Mouse (Mus musculus) olfactory bulb, adult 2 months (tissue): ENCODE measurements around the gene Ccnl2.

Experiments
- CTCF ChIP-seq: fragments of 200-500 bp; IDR thresholded peaks from 2 replicates; pipeline ENCODE4 v1.5.1; 2012; ENCODE audit warnings: low read depth, mild to moderate bottlenecking, low read length, moderate library complexity; ENCODE audit not compliant: insufficient read depth
- POLR2A ChIP-seq: fragments of 200-500 bp; IDR thresholded peaks from 2 replicates; pipeline ENCODE4 v1.6.1; 2012; ENCODE audit warnings: mild to moderate bottlenecking, low read depth, low read length, moderate library complexity; ENCODE audit not compliant: insufficient read depth

GRCm38 (mm10) chr4:155784081-155784701 lies 28.1 kb upstream of the Ccnl2 start:
- TF ChIP-seq POLR2A (peak; percentile 53; the same call in 1 of the 2 replicates), CTCF (peak; percentile 76)
